Mouse (Mus musculus): Measurements from ENCODE around the gene Tspan12. TPM values are rescaled to one million over a fixed set of nuclear protein-coding genes. Genes with fewer than 3 reads are reported as not detected.
A peak's percentile ranks its signal among the peaks of the same experiment; 100 is the strongest.
"Not testable (repeated sequence)": the region's sequence is repeated elsewhere in the genome, so short reads cannot be mapped to it uniquely, and the experiment has no call there.

Gene Tspan12
- 58.5 and 62.6 TPM in 2 replicates for polyA plus RNA-seq (2015; fragmentation: Nextera tagmentation; extraction: Ambion mirVana)

GRCm38 (mm10) chr6:21852344-21852785 lies at the start of gene Tspan12:
Gene Tspan12 (minus strand): TSS chr6:21852515.
- H3K9ac ChIP-seq, result peak within 1 kb of the TSS; percentile 84
- H3K27ac ChIP-seq, result peak within 1 kb of the TSS; percentile 95
- H3K4me3 ChIP-seq (replicated peaks), result peak within 1 kb of the TSS; percentile 84
- ATAC-seq (replicated peaks; ENCODE audit: low FRiP score), result no peak; the same call in 1 of the 2 replicates
- peaks cover 10% of the 10 kb centered on the region; the same call in 1 of the 2 replicates for H3K27me3 ChIP-seq
- 0% methylated on average over 13 of the region's 13 CpGs for WGBS
- H3K4me1 ChIP-seq, result peaks cover 15% of the 10 kb centered on the region
- H3K9me3 ChIP-seq (replicated peaks), result no peaks in the 10 kb centered on the region
- peak within 1 kb of the TSS; percentile 85 for H3K4me2 ChIP-seq
- peaks cover 3% of the 10 kb centered on the region; the same call in 1 of the 2 replicates for H3K36me3 ChIP-seq

DNA sequence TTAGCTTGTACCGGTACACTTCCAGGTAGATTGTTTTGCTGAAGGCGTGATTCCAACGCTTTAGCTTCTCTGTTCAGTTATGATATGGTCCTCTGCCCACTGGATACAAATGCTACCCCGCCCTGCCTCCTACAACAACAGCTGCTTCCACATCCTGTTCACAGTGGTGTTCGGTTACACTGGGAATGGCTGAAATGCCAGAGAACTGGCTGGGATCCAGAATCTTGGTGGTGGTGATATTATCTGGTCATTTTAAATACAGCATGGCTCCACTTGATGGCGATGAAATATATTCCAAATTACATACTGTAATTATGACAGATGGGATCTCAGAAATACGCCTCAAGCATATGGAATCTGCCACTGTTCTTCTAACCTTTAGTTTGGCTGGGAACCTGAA lies 42.1 kb upstream of the Tspan12 start:
- Histone ChIP-seq H3K9me3 (replicated peaks) (no peaks in the 10 kb centered on the region), H3K9ac (no peak overlapping the region), H3K27me3 (no peaks in the 10 kb centered on the region), H3K4me1 (peaks cover 6% of the 10 kb centered on the region), H3K27ac (no peak overlapping the region), H3K4me3 (replicated peaks) (no peak overlapping the region), H3K4me2 (0 out of 2 replicates have a peak overlapping the region, but pooled peaks have one; percentile 3), H3K36me3 (no peaks in the 10 kb centered on the region)
- ATAC-seq (replicated peaks; ENCODE audit: low FRiP score), result peak; percentile 91
- WGBS, result 33% methylated on average over 7 of the region's 7 CpGs

- Histone ChIP-seq H3K4me1 (peaks cover under 1% of the 10 kb centered on the region; the same call in 1 of the 2 replicates), H3K9ac (no peak overlapping the region), H3K9me3 (replicated peaks) (no peaks in the 10 kb centered on the region), H3K4me3 (replicated peaks) (no peak overlapping the region), H3K36me3 (no peaks in the 10 kb centered on the region), H3K4me2 (no peak overlapping the region), H3K27me3 (no peaks in the 10 kb centered on the region), H3K27ac (no peak overlapping the region)
- ATAC-seq (replicated peaks; ENCODE audit: low FRiP score), result no peak
- 81% methylated on average over 2 of the region's 2 CpGs for WGBS
These were observed 36.8 kb upstream of the Tspan12 start for GRCm38 (mm10) chr6:21889101-21889500.

GRCm38 (mm10) chr6:21887971-21888370 lies 35.7 kb upstream of the Tspan12 start:
- H3K9ac ChIP-seq; H3K4me1 ChIP-seq; H3K27me3 ChIP-seq; H3K27ac ChIP-seq; H3K9me3 ChIP-seq (replicated peaks); H3K4me2 ChIP-seq; H3K36me3 ChIP-seq; H3K4me3 ChIP-seq (replicated peaks); ATAC-seq (replicated peaks; ENCODE audit: low FRiP score): not testable (repeated sequence)

GRCm38 (mm10) chr6:21879496-21879895 lies 27.2 kb upstream of the Tspan12 start:
- H3K27ac ChIP-seq, result no peak overlapping the region
- 0 out of 2 replicates have a peak, but pooled peaks have one; percentile 43 for ATAC-seq (replicated peaks; ENCODE audit: low FRiP score)

DNA sequence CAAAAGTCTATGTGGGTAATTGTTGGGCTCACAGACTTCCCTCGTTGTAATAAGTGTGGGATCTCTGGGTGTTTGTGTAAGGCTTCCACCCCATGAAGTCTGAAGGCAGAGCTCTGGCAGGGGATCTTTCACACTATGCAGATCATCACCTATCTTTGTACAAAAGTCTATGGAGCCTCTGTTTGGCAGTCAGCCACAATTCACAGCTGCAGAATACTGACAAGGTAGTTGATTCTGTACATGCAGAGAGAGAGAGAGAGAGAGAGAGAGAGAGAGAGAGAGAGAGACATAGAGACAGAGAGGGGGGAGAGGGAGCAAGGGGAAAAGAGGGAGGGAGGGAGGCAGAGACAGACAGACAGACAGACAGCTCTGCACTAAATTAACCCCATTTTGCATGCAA lies 15.0 kb upstream of the Tspan12 start:
- peaks cover 5% of the 10 kb centered on the region; the same call in 1 of the 2 replicates for H3K4me1 ChIP-seq
- no peak overlapping the region for H3K27ac ChIP-seq
- no peak overlapping the region for H3K4me2 ChIP-seq
- no peak overlapping the region for H3K9ac ChIP-seq
- no peaks in the 10 kb centered on the region for H3K9me3 ChIP-seq (replicated peaks)
- no peak overlapping the region for H3K4me3 ChIP-seq (replicated peaks)
- 54% methylated on average over 1 of the region's 1 CpGs for WGBS
- H3K27me3 ChIP-seq, result no peaks in the 10 kb centered on the region
- ATAC-seq (replicated peaks; ENCODE audit: low FRiP score), result no peak
- H3K36me3 ChIP-seq, result no peaks in the 10 kb centered on the region

More at GRCm38 (mm10) chr6:21879496-21879895, 27.2 kb upstream of the Tspan12 start:
- no peak overlapping the region for H3K4me3 ChIP-seq (replicated peaks)
- no peak overlapping the region for H3K9ac ChIP-seq
- no peaks in the 10 kb centered on the region for H3K4me1 ChIP-seq
- 46% methylated on average over 6 of the region's 6 CpGs for WGBS
- H3K4me2 ChIP-seq, result no peak overlapping the region
- no peaks in the 10 kb centered on the region for H3K27me3 ChIP-seq
- no peaks in the 10 kb centered on the region for H3K9me3 ChIP-seq (replicated peaks)
- no peaks in the 10 kb centered on the region for H3K36me3 ChIP-seq

GRCm38 (mm10) chr6:21864179-21864578 lies 11.9 kb upstream of the Tspan12 start:
- ATAC-seq (replicated peaks; ENCODE audit: low FRiP score), result no peak
- H3K4me3 ChIP-seq (replicated peaks), result no peak overlapping the region
- no peaks in the 10 kb centered on the region for H3K36me3 ChIP-seq
- H3K9me3 ChIP-seq (replicated peaks), result no peaks in the 10 kb centered on the region
- WGBS, result 54% methylated on average over 8 of the region's 8 CpGs
- no peak overlapping the region for H3K9ac ChIP-seq
- peaks cover 8% of the 10 kb centered on the region; the same call in 1 of the 2 replicates for H3K4me1 ChIP-seq
- no peak overlapping the region for H3K27ac ChIP-seq
- no peaks in the 10 kb centered on the region for H3K27me3 ChIP-seq
- H3K4me2 ChIP-seq, result no peak overlapping the region

- no peaks in the 10 kb centered on the region for H3K27me3 ChIP-seq
- H3K27ac ChIP-seq, result no peak overlapping the region
- H3K4me1 ChIP-seq, result peaks cover 8% of the 10 kb centered on the region; the same call in 1 of the 2 replicates
- WGBS, result 10% methylated on average over 1 of the region's 1 CpGs
- H3K9ac ChIP-seq, result no peak overlapping the region
- no peak overlapping the region for H3K4me2 ChIP-seq
- ATAC-seq (replicated peaks; ENCODE audit: low FRiP score), result no peak
- H3K9me3 ChIP-seq (replicated peaks), result no peaks in the 10 kb centered on the region
- no peaks in the 10 kb centered on the region for H3K36me3 ChIP-seq
- no peak overlapping the region for H3K4me3 ChIP-seq (replicated peaks)
These were observed 11.2 kb upstream of the Tspan12 start for GRCm38 (mm10) chr6:21863561-21863960.

DNA sequence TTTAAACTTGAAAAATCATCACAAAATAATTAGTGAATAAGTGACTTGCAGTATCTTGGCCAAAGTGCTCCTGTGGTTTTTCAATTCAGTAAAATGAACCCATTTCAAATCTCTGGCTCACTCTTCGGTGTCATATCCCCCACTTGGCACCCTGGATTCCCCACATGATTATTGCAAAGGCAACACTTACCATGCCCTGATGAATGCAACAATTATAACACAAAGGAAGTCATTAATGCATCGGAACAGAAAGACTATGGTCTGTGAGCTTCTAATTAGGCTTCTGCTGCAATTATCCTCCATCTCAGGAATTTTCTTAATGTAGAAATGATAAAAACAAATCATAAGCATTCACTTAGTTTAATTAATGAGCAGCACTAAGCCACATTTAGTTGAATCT lies 9.0 kb upstream of the Tspan12 start:
- Histone ChIP-seq H3K27me3 (peaks cover 3% of the 10 kb centered on the region; the same call in 1 of the 2 replicates), H3K9me3 (replicated peaks) (no peaks in the 10 kb centered on the region), H3K36me3 (no peaks in the 10 kb centered on the region), H3K27ac (no peak overlapping the region), H3K4me3 (replicated peaks) (no peak overlapping the region), H3K9ac (no peak overlapping the region), H3K4me1 (peaks cover 15% of the 10 kb centered on the region; the same call in 1 of the 2 replicates), H3K4me2 (no peak overlapping the region)
- 83% methylated on average over 2 of the region's 2 CpGs for WGBS
- ATAC-seq (replicated peaks; ENCODE audit: low FRiP score), result no peak

GRCm38 (mm10) chr6:21857843-21858242 lies 5.5 kb upstream of the Tspan12 start:
- H3K27me3 ChIP-seq, result peaks cover 14% of the 10 kb centered on the region
- WGBS, result 30% methylated on average over 7 of the region's 7 CpGs
- peak overlapping the region; percentile 22; the same call in 1 of the 2 replicates for H3K4me2 ChIP-seq
- H3K4me3 ChIP-seq (replicated peaks), result no peak overlapping the region
- H3K27ac ChIP-seq, result no peak overlapping the region
- peaks cover 18% of the 10 kb centered on the region; the same call in 1 of the 2 replicates for H3K4me1 ChIP-seq
- peak; percentile 67 for ATAC-seq (replicated peaks; ENCODE audit: low FRiP score)
- no peaks in the 10 kb centered on the region for H3K36me3 ChIP-seq
- H3K9me3 ChIP-seq (replicated peaks), result no peaks in the 10 kb centered on the region
- H3K9ac ChIP-seq, result no peak overlapping the region

- Histone ChIP-seq H3K9me3 (replicated peaks) (no peaks in the 10 kb centered on the region), H3K4me1 (peaks cover 13% of the 10 kb centered on the region), H3K4me2 (no peak overlapping the region), H3K4me3 (replicated peaks) (no peak overlapping the region), H3K27me3 (peaks cover 14% of the 10 kb centered on the region), H3K36me3 (no peaks in the 10 kb centered on the region), H3K27ac (no peak overlapping the region), H3K9ac (no peak overlapping the region)
- no peak for ATAC-seq (replicated peaks; ENCODE audit: low FRiP score)
- 23% methylated on average over 7 of the region's 7 CpGs for WGBS
These were observed 3.6 kb upstream of the Tspan12 start for GRCm38 (mm10) chr6:21855921-21856320.

DNA sequence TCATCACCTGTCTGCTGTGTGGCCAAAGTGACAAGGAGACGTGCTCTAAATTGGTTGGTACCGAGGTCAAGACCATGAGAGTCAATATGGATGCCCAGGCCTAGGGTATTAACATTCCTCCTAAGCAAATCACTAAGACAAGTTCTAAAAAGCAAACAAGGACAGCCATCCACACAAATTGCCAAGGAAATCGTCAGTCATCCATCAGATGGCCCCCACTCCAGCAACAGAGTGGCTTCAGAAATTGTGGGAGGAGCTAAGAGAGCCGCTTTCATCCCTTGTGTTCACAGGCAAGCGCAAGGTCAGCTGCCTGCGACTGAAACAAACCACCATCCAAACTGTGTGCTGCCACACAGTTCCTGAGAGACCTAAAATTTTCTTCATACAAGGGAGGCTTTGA lies 1.0 kb upstream of the Tspan12 start:
- no peaks in the 10 kb centered on the region for H3K36me3 ChIP-seq
- H3K4me1 ChIP-seq, result peaks cover 20% of the 10 kb centered on the region
- ATAC-seq (replicated peaks; ENCODE audit: low FRiP score), result no peak
- no peak overlapping the region for H3K4me2 ChIP-seq
- 44% methylated on average over 6 of the region's 6 CpGs for WGBS
- H3K4me3 ChIP-seq (replicated peaks), result no peak overlapping the region
- H3K27ac ChIP-seq, result no peak overlapping the region
- no peak overlapping the region for H3K9ac ChIP-seq
- H3K27me3 ChIP-seq, result peaks cover 14% of the 10 kb centered on the region
- no peaks in the 10 kb centered on the region for H3K9me3 ChIP-seq (replicated peaks)

Measured in kidney, embryonic 15.5 days (tissue).